Mouse (Mus musculus): ENCODE data around the gene Cxxc4.
"Not testable (repeated sequence)": the region's sequence is repeated elsewhere in the genome, so short reads cannot be mapped to it uniquely, and the experiment has no call there.

The Cxxc4 gene

DNA sequence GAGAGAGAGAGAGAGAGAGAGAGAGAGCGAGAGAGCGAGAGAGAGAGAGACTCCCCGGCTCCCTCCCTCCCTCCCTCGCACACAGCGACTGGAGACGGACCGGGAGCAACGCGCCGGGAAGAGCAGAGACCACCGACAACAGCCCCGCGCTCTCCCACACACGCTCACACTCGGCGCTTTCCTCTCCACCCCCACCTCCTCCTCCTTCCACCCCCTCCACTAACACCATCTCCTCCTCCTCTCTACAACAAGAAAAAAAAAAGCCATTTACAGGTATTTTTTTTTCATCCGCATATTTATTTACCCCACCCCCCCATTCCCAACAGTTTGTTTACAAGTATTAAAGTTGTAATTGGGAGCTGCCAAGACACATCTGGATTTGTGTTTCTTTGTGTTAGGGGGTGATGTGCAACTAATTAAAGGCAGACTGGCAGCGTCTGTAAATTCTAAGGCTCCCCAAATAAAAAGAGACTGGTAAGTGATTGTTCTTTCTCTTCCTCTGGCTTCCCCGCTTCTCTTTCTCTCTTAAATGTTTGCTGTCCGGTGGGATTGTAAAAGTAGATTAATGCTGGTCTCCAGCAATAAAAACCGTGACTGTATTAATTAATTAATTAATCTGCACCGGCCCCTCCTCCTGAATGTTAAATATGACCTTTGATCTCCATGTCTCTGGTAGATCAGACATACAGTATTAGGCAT lies at the start of gene Cxxc4:
Gene Cxxc4 (plus strand): TSS at position 71 of the 699 bp plus-strand sequence.
- DNase-seq (ENCODE audit: low read depth, low spot score) = no peak

DNA sequence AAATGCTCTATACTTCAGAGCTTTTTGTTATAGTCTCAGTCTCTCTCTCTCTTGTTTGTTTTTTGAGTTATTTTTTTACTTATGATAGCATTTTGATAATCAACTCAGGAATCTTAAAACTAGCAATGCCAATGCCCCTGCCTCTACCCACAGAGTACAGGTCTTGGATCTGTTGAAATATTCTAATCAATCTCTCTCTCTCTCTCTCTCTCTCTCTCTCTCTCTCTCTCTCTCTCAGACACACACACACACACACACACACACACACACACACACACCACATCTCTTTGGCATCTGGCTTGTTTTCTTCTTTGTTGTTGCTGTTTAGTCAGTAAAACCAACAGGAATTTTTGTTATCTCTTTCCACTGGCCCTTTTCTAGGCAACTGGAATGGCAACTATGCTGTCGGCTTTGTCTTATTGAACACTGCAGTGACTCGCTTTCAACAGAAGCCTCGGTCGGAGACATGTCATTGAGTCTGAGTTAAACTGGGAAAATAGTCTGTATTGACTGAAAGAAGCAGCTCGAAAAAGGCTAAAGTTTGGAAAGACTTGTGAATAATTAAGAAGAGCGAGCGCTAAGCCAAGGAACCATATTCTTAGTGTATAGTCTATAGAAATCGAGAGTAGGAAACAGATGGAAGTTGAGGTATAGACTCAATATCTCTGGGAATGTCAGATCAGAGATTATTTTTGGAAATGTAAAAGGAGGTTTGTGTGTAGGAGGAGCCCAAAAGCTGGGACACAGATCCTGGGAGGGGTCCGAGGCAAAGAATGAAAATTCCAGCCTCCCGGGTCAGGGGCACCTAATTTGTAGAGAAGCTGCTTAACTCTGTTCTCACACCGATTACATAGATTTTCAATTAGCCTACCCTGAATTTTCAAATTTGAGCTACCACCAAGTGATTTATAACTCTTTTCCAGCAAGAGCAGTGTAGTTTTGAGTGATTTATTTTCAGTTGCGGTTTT lies 47.0 kb upstream of the Cxxc4 start:
- no peak for DNase-seq (ENCODE audit: low read depth, low spot score)

DNA sequence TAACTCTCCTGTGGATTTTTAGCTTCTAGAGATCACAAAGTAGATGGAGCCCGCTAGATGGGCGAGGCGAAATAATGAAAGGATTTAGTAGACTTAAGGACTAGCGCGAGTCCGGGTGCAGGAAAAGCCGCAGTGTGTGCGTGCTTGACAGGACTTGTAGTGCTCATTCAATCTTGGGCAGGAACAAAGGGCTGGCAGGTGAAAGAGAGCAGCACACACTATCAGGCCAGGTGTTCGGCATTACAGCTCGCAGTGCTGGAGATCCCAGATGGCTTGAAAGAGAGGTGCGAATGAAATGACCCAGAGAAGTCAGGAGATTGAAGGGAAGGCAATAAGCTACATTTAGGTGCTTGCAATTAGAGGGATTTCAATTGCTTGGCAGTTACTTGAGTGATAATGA lies 46.2 kb upstream of the Cxxc4 start:
- no peak for DNase-seq (ENCODE audit: low read depth, low spot score)

DNA sequence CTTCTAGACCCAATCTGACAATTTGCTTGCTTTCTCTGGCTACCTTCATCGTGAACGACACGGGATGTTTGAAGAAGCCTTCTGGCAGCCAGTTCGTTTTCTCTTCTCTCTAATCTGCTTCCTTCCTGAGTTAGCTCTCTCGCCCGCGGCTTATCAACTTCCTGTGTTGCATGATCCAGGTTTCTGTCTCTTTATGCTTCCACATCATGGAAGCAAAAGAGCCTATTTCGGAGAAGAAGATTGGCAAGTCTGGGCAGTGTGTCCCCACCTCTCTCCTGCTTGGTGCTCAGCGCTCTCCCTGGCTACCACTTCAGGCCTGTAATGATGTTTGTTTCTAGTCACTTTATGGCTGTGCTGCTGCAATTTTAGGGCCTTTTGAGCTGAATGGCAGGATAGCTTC lies 36.4 kb upstream of the Cxxc4 start:
- no peak for DNase-seq (ENCODE audit: low read depth, low spot score)

DNA sequence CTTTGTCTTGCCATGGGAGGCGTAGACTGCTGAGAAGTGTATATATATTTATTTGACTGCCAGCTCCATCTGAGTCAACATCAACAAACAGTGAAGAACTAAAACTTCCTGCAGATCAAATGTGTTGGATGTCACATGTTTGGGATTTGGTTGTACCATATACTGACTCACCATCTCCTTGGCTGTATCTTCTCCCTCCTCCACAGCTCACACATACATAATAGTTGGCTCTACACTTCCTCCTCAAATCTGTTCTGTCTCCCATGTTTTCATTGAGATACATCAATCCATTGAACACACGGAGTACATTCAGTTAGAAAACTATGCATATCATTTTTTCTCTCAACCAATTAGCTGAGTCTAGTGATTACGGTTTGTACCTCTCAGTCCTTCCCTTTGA lies 29.7 kb upstream of the Cxxc4 start:
- DNase-seq (ENCODE audit: low read depth, low spot score) = no peak

DNA sequence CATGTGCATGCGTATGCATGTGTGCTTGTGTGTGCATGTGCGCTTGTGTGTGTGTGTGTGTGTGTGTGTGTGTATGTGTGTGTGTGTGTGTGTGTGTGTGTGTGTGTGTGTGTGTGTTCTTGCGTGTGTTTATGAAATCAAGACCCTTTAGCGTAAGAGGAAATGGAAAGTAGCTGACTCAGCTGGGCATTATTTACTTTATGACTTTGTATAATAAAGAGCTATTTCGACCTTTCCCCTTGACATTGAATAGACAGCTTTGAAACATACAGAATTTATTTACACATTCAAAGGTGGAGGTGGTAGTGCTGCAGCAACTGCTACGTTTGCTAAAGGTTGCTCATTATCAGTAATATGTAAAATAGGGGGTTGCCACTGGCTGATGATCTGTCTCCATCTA lies 25.3 kb upstream of the Cxxc4 start:
- no peak for DNase-seq (ENCODE audit: low read depth, low spot score)

DNA sequence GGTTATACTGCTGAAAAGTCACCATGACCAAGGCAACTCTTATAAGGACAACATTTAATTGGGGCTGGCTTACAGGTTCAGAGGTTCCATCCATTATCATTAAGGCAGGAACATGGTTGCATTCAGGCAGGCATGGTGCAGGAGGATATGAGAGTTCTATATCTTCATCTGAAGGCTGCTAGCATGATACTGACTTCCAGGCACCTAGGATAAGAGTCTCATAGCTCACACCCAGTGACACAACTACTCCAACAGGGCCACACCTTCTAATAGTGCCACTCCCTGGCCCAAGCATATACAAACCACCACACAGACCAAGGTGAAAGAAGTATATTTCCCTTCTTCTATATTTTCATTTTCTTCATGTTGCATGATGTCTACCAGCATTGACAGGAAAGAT lies 16.4 kb upstream of the Cxxc4 start:
- not testable (repeated sequence) for DNase-seq (ENCODE audit: low read depth, low spot score)

DNA sequence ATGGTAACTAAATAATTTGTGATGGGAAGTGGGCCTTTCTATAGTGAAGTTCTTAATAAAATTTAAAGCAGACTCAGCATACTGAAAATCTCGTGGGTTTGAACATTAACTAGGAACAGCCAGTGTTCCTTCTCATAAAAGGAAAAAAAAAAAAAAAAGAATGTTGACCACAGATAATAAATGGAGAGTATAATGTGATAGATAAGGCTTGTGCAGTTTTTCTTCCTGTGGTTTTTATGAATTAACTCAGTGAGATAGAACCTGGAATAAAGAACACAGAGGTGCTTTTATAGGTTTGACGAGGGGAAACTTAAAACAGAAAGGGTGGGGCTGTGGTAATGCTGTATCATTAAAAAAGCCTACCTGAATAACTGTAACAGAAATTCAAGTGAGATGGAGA lies 15.3 kb upstream of the Cxxc4 start:
- no peak for DNase-seq (ENCODE audit: low read depth, low spot score)

DNA sequence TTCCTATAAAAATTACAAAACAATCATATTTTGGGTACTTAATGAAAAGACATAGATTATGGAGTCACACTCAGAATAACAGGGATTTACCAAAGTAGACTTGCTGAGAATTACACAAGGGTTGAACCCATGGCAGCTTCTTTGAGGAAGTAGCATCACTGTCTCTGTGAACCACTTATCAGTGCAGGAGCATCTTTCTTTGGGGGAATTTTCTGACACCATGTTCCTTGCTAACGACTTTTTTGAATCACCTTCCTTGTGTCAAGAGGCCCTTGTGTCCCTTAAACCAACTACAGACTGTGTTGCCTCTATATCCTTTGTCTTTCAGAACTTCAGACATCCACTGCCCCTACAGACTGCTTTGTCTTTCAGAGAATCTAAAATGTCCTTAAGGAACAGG lies 13.7 kb upstream of the Cxxc4 start:
- no peak for DNase-seq (ENCODE audit: low read depth, low spot score)

DNA sequence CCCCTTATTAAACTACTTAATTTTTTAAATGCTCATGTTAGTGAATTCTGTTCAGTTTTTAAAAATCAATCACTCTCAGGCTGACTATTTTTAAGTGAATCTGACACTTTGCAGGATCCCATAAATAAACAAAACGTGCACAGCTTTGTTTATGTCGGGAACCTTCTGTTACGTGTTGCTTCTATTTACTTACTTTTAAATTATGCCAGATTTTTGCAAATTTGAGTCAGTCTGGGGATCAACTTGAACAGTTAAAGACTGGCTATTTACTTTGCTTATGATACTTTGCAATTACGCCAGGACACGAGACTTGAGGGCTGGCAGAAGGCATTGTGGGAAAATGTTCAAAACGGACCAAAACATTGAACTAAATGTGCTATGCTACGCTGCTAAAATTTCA lies 12.3 kb upstream of the Cxxc4 start:
- DNase-seq (ENCODE audit: low read depth, low spot score) = no peak

DNA sequence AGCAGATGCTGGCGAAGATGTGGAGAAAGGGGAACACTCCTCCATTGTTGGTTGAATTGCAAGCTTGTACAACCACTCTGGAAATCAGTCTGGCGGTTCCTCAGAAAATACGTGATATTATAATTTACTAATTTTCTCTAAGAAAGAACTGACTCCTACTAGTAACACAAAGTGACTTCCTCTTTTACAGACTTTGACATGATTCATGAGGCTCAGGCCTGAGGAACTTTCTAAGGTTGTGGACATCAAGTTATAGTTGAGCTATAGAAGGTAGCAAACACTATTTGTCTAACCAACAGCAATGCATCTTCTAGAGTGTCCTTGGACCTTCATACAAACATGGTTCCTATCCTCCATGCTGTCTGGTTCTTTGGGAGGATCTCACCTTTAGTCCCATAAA lies 10.4 kb upstream of the Cxxc4 start:
- no peak for DNase-seq (ENCODE audit: low read depth, low spot score)

DNA sequence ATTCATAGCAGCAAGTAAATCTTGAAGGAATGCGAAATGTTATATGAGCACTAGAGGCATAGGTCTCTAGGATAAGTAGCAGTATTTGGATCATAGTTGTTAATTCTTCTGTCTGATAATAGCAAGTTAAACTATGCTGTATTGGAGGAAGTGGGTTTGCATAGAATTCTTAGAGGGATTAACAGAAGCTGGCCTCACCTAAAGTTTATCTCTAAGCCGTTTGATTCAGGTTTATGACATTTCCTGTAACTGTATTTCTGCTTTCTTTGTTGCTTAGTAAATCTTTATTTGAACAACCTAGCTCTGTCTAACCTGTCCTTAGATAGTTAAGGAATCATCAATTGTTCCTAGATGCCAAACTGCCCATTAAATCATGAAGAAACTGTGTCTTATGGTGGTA lies 3.5 kb upstream of the Cxxc4 start:
- no peak for DNase-seq (ENCODE audit: low read depth, low spot score)

DNA sequence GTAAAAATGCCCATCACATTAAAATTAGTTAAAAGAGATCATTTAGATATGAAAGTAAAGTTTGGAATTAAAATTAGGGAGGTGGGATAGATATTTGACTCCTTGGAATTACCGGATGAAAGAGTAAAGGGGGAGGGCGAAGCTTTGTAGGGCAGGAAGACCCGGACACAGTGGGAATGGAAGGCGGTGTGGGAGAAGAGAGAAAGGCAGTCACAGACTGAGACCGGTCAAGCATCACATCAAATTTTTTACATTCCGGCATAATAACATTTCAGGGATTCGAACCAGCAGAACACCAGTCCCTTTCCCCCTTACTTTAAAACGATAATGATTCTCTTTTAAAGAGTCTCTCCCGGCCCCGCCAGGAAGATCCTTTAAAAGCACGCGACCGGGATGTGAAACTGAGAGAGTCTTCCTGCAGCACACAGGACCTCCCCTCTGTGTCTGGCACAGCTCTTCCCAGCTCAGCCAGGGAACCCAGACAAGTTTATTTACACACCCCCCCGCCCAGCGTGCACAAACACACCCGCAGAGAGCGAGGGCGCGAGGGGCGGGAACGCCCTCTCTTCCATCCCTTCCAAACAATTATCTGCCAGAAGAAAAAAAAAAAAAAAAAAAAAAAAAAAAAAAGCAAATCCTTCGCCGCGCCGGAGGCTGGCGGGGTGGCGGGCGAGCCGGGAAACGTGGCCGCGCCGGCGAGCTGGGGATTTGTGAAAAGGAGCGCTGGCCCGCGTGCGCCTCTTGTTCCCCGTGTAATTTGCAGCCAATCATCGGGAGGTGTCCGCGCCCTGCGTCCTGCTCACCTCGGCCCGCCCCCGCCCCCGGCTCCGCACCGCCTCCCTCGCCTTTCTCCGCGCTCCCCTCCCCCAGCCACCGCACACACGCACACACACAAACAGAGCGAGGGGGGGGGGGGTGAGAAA lies 532 bp upstream of the Cxxc4 start:
- DNase-seq (ENCODE audit: low read depth, low spot score) = peak; percentile 77

DNA sequence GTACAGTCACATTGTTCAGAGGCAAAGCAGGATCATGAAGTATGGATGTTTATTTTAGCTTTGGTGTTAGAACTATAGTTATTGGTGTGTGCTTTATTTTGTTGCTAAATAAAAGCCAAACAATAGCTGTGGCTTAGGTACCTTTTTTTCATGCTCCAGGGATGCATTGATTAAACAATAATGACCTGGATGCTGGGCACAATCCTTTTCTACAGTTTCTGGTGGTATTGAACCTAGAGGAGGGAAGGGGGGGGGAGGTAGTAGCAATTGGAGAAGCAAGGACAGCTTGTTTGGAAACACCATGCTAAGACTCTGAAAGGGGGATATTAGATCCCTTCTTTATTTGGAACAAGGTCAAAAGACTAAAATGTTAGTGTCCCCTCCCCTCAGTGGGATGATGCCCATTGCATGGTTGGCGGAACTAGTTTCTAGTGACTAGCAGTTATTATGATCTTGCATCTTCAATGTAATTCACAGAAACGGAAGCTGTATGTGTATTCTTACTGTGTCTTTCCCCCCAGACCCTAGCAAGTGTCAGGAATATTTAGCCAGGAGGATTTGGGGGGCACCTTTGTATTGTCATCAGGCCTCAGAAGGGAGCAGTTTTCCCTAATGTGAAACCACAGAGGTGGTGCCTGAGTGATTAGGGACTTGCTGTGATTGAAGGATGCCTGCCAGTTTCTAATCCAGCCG lies 975 bp downstream of the Cxxc4 start:
- DNase-seq (ENCODE audit: low read depth, low spot score) = no peak

DNA sequence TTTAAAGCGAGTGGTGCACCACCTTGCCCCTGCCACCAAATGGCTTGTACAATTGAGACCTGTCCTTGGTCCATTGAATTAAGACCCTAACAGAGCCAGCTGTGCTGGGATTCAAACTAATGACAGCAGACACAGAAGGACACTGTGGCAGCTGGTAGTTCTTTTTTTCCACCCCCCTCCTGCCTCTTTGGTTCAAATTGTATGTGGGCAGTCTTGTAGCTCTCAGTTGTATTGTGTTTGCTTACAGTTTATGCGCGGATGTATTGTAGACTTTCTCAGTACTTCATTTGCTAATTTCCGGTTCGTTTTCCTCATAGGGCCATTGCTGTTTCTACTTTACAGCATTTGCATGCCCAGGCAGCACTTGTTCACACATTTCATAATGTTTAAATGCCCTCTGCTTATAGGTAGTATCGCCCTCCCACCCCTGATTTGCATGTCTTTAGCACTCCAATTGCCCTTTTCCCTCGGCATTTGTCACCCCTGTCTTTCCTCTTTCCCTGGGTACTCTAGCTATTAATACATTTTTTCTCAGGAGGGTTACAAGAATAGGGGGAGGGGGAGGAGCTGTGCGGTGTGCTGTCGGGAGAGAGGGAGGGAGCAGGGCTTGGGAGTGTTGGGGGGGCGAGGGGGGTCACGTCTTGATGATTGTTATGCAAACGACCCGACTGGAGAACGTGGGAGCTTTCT lies 2.5 kb downstream of the Cxxc4 start:
- DNase-seq (ENCODE audit: low read depth, low spot score) = peak; percentile 37

DNA sequence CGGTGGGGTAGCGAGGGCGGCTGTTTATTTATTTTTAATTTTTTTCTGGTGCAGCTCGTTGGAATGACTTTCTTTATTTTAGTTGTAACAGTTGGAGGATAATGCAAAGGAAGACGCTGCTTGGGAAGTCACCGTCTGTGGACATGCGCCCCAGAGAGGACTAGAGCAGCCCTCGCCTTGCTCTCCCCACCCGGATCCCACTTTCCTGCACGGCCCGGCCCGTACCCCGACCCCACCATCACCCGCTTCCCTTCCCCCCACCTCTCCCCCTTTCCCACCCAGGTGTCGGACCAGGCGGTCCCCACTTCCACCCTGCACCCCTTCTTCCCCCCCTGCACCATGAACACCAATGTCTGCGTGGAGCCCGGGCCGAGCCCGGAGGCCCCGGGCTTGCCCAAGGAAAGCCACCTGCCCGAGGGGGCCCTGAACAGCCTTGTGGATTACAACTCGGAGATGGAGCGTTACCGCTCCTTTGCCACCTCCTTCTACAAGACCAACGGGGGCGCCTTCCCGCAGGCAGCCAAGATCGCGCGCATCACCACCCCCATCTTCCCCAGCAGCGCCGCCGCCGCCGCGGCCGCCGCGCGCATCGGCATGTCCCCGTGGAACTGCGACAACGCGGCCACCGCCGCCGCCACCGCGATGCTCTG lies 3.2 kb downstream of the Cxxc4 start:
- peak; percentile 52 for DNase-seq (ENCODE audit: low read depth, low spot score)

DNA sequence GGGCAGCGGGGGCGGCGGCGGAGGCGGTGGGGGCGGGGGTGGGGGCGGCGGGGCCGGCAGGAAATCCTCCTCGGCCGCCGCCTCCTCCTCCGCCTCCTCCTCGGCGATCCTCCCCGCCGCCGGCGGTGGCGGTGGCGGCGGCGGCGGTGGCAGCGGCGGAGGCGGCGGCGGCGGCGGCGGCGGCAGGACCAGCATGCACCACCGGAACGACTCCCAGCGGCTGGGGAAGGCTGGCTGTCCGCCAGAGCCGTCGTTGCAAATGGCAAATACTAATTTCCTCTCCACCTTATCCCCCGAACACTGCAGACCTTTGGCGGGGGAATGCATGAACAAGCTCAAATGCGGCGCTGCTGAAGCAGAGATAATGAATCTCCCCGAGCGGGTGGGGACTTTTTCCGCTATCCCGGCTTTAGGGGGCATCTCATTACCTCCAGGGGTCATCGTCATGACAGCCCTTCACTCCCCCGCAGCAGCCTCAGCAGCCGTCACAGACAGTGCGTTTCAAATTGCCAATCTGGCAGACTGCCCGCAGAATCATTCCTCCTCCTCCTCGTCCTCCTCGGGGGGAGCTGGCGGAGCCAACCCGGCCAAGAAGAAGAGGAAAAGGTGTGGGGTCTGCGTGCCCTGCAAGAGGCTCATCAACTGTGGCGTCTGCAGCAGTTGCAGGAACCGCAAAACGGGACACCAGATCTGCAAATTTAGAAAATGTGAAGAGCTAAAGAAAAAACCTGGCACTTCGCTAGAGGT lies 3.9 kb downstream of the Cxxc4 start:
- DNase-seq (ENCODE audit: low read depth, low spot score) = peak; percentile 14

DNA sequence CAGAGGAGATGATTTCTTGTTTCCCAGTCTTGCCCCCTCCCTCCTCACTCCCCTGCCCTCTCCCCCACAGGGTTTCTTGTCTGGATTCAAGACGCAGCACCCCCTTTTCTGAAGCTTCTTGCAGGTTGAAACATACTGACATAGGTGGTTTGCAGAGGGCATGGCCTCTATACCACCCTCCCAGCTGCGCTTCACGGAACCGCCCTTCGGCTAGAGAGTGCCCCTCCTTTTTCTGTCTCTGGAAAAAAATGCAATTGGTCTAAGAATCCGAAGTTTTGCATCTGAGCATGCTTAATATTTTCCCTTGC lies 4.4 kb downstream of the Cxxc4 start:
- no peak for DNase-seq (ENCODE audit: low read depth, low spot score)

DNA sequence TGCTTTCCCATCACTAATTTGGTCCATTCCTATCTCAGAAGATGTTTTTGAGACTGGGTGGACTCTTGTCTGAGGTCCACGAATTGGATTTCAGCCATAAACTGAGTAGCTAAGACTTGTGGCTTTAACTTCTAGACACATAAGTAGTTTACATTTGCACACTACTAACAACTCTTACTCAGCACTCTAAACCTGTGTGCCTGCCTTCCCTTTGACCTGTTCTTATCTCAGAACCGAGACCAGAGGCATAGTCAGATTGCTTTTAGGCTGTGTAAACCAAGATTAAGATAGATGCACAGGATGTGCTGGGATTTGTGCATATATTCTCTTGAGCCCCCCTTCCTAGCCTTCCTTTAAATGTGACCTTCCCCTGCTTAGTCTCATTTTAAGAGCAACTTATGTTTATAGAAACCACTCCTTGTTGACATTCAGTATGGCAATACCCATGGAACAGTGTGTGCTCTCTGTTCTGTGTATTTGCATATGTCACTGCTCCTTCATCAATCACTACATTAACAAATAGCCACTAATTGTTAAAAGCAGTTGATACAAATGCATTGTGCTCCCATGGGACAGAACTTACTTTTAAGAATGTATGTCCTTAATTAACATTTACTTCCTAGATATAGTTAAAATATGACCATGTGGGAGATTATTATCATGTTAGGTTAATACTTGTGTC lies 7.0 kb downstream of the Cxxc4 start:
- no peak for DNase-seq (ENCODE audit: low read depth, low spot score)
